Mouse (Mus musculus): ENCODE measurements at regions not wholly inside any gene's neighbourhood (a gene's known extent, or its start where the extent isn't known, plus 50 kb on each side); places are given as distances from the start of the nearest gene placed in this dataset.

GRCm38 (mm10) chr7:115055527-115055926, 312.0 kb downstream of the Insc start:
- TF ChIP-seq GATA4 (IDR thresholded peaks at IDR 0.05; ENCODE audit: insufficient replicate concordance, low read length), result no peak

GRCm38 (mm10) chr7:115056992-115057645, 313.6 kb downstream of the Insc start:
- no peak for TF ChIP-seq GATA4 (IDR thresholded peaks at IDR 0.05; ENCODE audit: insufficient replicate concordance, low read length)

- TF ChIP-seq GATA4 (IDR thresholded peaks at IDR 0.05; ENCODE audit: insufficient replicate concordance, low read length), result no peak
Observed at GRCm38 (mm10) chr7:115057736-115058135, 314.2 kb downstream of the Insc start.

- TF ChIP-seq GATA4 (IDR thresholded peaks at IDR 0.05; ENCODE audit: insufficient replicate concordance, low read length), result no peak
Observed at GRCm38 (mm10) chr7:115060171-115060570, 316.7 kb downstream of the Insc start.

- TF ChIP-seq GATA4 (IDR thresholded peaks at IDR 0.05; ENCODE audit: insufficient replicate concordance, low read length), result no peak
Observed at GRCm38 (mm10) chr7:115062817-115063216, 319.3 kb downstream of the Insc start.

GRCm38 (mm10) chr7:115067641-115068040, 324.1 kb downstream of the Insc start:
- no peak for TF ChIP-seq GATA4 (IDR thresholded peaks at IDR 0.05; ENCODE audit: insufficient replicate concordance, low read length)

- no peak for TF ChIP-seq GATA4 (IDR thresholded peaks at IDR 0.05; ENCODE audit: insufficient replicate concordance, low read length)
Observed at GRCm38 (mm10) chr7:115073406-115073805, 329.9 kb downstream of the Insc start.

- no peak for TF ChIP-seq GATA4 (IDR thresholded peaks at IDR 0.05; ENCODE audit: insufficient replicate concordance, low read length)
Observed at GRCm38 (mm10) chr7:115076781-115077180, 333.3 kb downstream of the Insc start.

- TF ChIP-seq GATA4 (IDR thresholded peaks at IDR 0.05; ENCODE audit: insufficient replicate concordance, low read length), result no peak
Observed at GRCm38 (mm10) chr7:115084711-115085380, 341.4 kb downstream of the Insc start.

GRCm38 (mm10) chr7:115086542-115087448, 343.3 kb downstream of the Insc start:
- no peak for TF ChIP-seq GATA4 (IDR thresholded peaks at IDR 0.05; ENCODE audit: insufficient replicate concordance, low read length)

- no peak for TF ChIP-seq GATA4 (IDR thresholded peaks at IDR 0.05; ENCODE audit: insufficient replicate concordance, low read length)
Observed at GRCm38 (mm10) chr7:115092481-115093050, 349.1 kb downstream of the Insc start.

- no peak for TF ChIP-seq GATA4 (IDR thresholded peaks at IDR 0.05; ENCODE audit: insufficient replicate concordance, low read length)
Observed at GRCm38 (mm10) chr7:115106041-115106440, 362.5 kb downstream of the Insc start.

GRCm38 (mm10) chr7:115112282-115112681, 368.8 kb downstream of the Insc start:
- no peak for TF ChIP-seq GATA4 (IDR thresholded peaks at IDR 0.05; ENCODE audit: insufficient replicate concordance, low read length)

- no peak for TF ChIP-seq GATA4 (IDR thresholded peaks at IDR 0.05; ENCODE audit: insufficient replicate concordance, low read length)
Observed at GRCm38 (mm10) chr7:115123283-115123682, 379.8 kb downstream of the Insc start.

GRCm38 (mm10) chr7:115129001-115129400, 385.5 kb downstream of the Insc start:
- no peak for TF ChIP-seq GATA4 (IDR thresholded peaks at IDR 0.05; ENCODE audit: insufficient replicate concordance, low read length)

Measured in liver, adult (tissue).